Mouse (Mus musculus): ENCODE results near the gene Sepsecs.

GRCm38 (mm10) chr5:52624956-52625355, 44.6 kb downstream of the Sepsecs start:
- TF ChIP-seq CTCF (IDR thresholded peaks at IDR 0.05) (no peak), EP300 (IDR thresholded peaks at IDR 0.05) (no peak)
